Mouse (Mus musculus): ENCODE measurements around the gene Tbc1d24. TPM values are rescaled to one million over a fixed set of nuclear protein-coding genes. Genes with fewer than 3 reads are reported as not detected.

Gene Tbc1d24
- polyA plus RNA-seq, 1 experiment from 2014 or later: 9.2 TPM

DNA sequence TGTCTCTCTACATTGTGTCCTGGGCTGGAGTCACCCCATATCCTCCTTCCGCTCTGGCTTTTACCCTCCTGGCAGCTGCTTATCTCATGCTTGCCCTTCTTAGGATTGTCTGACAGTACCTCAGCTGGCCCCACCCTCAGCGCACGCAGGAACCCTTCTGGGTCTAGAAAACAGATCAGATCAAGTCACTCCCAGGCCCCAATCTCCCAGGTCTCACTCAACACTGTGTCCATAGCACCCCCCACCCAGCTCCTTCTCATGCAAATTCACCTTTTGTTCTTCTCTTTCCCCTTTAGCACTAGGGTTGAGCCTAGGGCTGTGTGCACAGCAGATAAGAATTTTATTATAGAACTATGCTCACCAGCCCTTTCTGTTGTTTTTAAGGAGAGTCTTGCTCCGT lies 2.3 kb downstream of the Tbc1d24 start:
- ChIA-PET POLR2A (no interaction called here), CTCF (no interaction called here)
- ATAC-seq: no peak
- in situ Hi-C loops (cut with MboI; ENCODE audit: low pct_unique_long_range_greater_than_20kb): no loop called here
- no peak for TF ChIP-seq CTCF (IDR thresholded peaks at IDR 0.05)
- no peak for DNase-seq (ENCODE audit: low read depth, low spot score)
- H3K27me3 ChIP-seq: no peaks in the 10 kb centered on the region

DNA sequence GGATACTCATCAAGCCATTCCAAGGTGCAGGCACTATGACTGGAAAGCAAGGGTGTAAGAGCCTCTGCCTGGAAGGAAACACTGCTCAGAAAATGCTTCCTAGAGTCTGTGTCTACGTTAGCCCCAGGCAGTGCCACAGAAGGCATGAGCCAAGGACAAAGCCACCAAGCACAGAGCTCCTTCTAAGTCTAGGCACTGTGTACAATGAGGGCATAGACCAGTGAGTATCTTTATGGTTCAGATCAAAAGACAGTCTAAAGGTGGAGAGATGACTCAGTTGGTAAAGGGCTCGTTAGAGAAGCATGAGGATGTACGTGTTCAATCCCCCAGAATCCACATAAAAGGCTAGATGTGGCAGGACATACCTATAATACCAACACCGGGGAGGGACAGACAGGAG lies 4.3 kb downstream of the Tbc1d24 start:
- in situ Hi-C loops (cut with MboI; ENCODE audit: low pct_unique_long_range_greater_than_20kb): no loop called here
- CTCF ChIA-PET: interaction anchor here (1.6 kb wide), 1 partner anchor 26 kb away, joined by 3 read pairs; no protein-coding TSS in a partner anchor
- ATAC-seq: no peak
- no peak for TF ChIP-seq CTCF (IDR thresholded peaks at IDR 0.05)
- no peak for DNase-seq (ENCODE audit: low read depth, low spot score)
- POLR2A ChIA-PET: no interaction called here
- H3K27me3 ChIP-seq: no peaks in the 10 kb centered on the region

DNA sequence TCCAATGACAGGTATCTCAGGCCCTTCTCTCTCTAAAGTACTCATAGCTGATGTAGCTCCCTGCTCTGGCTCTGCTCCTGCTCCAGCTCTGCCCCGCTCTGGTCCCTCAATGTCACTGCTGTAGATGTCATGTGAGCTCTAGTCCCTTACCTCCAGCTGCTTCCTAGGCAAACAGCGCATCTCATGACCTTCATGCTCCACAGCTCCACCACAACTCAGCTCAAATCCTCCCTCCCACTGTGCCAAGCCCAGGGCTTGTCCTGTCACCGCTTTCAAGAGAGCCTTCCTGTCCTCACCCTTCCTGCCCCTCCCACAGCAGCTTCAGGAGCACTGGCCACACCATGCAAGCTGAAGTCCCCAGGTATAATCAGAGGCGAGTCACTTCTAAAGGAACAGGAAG lies 5.6 kb downstream of the Tbc1d24 start:
- TF ChIP-seq CTCF (IDR thresholded peaks at IDR 0.05): no peak
- DNase-seq (ENCODE audit: low read depth, low spot score) (no peak), ATAC-seq (no peak)
- CTCF ChIA-PET: interaction anchor here (1.3 to 1.6 kb wide), 2 partner anchors 17 to 24 kb away, joined by 3 read pairs; no protein-coding TSS in a partner anchor
- no peaks in the 10 kb centered on the region for H3K27me3 ChIP-seq
- in situ Hi-C loops (cut with MboI; ENCODE audit: low pct_unique_long_range_greater_than_20kb): no loop called here
- POLR2A ChIA-PET: no interaction called here

DNA sequence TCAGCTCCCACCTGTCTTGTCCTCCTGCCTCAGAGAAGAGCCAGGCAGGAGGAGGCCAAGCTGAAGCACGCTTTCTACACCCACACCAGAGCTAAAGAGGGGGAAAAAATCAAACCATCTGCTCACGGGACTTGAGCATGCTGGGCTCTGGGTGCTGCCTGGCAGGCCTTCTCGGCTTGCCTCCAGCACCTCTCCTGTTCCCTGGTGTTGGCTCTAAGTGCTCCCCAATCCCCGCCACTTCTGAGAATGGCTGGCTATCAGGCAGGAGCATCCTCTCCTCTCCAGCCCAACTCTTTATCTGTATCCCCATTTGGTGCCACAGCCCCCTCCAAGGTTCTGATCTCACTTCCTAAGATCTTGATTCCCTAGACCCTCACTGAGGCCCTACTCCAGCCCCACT lies 6.1 kb downstream of the Tbc1d24 start:
- no peaks in the 10 kb centered on the region for H3K27me3 ChIP-seq
- POLR2A ChIA-PET: no interaction called here
- in situ Hi-C loops (cut with MboI; ENCODE audit: low pct_unique_long_range_greater_than_20kb): no loop called here
- CTCF ChIA-PET: interaction anchor here (1.3 to 1.6 kb wide), 2 partner anchors 16 to 24 kb away, joined by 3 read pairs; no protein-coding TSS in a partner anchor
- DNase-seq (ENCODE audit: low read depth, low spot score) (no peak), ATAC-seq (no peak)
- TF ChIP-seq CTCF (IDR thresholded peaks at IDR 0.05): no peak

DNA sequence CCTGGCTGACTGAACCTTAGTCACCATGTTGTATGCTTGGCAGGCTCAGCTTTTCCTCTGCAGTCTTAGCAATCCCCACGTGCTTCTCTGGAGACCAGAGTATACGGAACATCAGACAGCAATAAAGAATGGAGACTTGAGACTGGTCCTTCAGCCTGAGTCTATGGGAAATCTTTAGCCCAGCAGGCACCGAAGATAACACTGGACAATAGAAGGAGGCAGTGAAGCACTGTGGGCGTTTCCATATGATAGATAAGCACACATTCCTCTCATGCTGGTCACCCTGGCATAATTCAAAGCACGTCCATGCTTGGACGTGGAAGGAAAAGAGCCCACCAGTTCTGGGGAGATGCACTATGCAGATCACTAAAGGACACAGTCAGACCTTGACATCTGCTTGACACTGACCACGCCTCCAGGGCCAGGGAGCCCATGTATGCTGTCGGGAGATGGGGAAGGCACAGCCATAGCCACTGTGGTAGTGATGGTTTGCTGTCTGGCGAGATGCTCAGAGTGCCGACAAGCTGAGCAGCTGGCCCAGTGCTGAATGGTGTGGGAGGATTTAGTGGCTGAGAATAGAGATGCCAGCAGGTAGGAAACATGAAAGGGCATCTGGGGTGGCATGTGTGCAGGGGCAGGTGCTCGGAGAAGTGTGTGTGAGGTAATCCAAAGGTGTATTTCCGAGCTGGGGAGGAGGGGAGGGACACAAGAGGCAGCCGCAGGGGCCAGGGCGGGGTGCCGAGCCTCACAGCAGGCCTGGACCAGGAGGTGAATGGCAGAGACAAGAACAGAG lies 8.1 kb downstream of the Tbc1d24 start:
- CTCF ChIA-PET: no interaction called here
- no peaks in the 10 kb centered on the region for H3K27me3 ChIP-seq
- in situ Hi-C loops (cut with MboI; ENCODE audit: low pct_unique_long_range_greater_than_20kb): no loop called here
- TF ChIP-seq CTCF (IDR thresholded peaks at IDR 0.05): no peak
- DNase-seq (ENCODE audit: low read depth, low spot score) (no peak), ATAC-seq (no peak)
- POLR2A ChIA-PET: no interaction called here

DNA sequence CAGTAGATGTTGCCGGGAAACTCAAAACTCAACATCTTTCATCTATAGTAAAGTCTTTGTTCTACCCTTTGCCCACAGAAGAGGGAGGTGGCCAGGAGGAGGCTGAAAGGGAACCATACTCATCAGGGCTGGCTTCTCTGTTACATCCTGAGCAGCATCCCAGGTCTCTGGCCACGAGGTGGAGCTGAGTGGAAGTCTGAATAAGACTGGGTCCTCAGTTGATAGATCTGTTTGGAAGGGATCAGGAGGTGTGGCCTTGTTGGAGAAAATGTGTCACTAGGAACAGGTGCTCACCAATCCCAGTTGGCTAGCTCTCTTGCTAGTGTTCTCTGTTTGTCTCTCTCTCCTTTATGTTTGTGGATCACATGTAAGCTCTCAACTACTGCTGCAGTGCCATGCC lies 10.0 kb downstream of the Tbc1d24 start:
- POLR2A ChIA-PET: no interaction called here
- no peak for TF ChIP-seq CTCF (IDR thresholded peaks at IDR 0.05)
- in situ Hi-C loops (cut with MboI; ENCODE audit: low pct_unique_long_range_greater_than_20kb): no loop called here
- CTCF ChIA-PET: interaction anchor here (1.4 kb wide), 1 partner anchor 12 kb away, joined by 3 read pairs; no protein-coding TSS in a partner anchor
- no peak for DNase-seq (ENCODE audit: low read depth, low spot score)
- no peak for ATAC-seq
- no peaks in the 10 kb centered on the region for H3K27me3 ChIP-seq

DNA sequence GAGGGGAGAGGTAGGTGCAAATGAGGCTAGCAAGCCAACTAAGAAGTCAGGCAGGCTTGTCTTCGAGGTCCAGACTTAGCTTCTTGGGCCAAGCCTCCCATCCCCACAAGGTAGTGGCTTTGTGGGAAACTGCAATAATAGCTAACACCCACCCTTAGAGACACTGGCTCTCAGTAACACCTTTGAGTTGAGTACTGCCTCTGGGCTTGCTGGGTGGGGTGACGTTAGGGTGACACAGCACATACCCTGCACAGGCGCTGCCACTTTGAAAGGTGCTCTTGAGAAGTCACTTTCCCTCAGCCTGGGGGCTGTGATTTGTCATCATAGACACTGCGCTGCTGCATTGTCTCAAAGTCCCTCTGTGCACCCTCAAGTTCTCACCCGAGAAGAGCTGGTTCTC lies 11.6 kb downstream of the Tbc1d24 start:
- no peaks in the 10 kb centered on the region for H3K27me3 ChIP-seq
- DNase-seq (ENCODE audit: low read depth, low spot score) (no peak), ATAC-seq (no peak)
- POLR2A ChIA-PET: no interaction called here
- TF ChIP-seq CTCF (IDR thresholded peaks at IDR 0.05): no peak
- CTCF ChIA-PET: interaction anchor here (0.8 kb wide), 1 partner anchor 51 kb away, joined by 3 read pairs; no protein-coding TSS in a partner anchor
- in situ Hi-C loops (cut with MboI; ENCODE audit: low pct_unique_long_range_greater_than_20kb): no loop called here

DNA sequence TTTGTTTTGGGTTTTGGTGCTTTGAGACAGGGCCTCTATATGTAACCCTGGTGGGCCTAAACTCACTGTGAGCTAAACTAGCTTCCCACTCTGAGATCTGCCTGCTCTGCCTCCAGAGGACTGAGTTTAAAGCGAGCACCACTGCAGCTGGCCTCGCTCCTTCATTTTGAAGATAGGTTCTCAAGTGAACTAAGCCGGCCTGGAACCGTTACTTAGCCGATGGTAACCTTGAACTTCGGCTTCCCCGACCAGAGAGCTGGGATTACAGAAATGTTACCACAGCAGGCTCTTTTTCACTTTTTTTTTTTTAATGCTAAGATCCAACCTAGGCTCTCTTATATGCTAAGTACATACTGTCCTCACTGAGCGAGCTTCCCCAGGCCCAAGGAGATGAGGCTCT lies 12.1 kb downstream of the Tbc1d24 start:
- no peaks in the 10 kb centered on the region for H3K27me3 ChIP-seq
- ATAC-seq: no peak
- CTCF ChIA-PET: interaction anchor here (0.8 kb wide), 1 partner anchor 52 kb away, joined by 3 read pairs; no protein-coding TSS in a partner anchor
- DNase-seq (ENCODE audit: low read depth, low spot score): no peak
- no peak for TF ChIP-seq CTCF (IDR thresholded peaks at IDR 0.05)
- in situ Hi-C loops (cut with MboI; ENCODE audit: low pct_unique_long_range_greater_than_20kb): no loop called here
- POLR2A ChIA-PET: no interaction called here

DNA sequence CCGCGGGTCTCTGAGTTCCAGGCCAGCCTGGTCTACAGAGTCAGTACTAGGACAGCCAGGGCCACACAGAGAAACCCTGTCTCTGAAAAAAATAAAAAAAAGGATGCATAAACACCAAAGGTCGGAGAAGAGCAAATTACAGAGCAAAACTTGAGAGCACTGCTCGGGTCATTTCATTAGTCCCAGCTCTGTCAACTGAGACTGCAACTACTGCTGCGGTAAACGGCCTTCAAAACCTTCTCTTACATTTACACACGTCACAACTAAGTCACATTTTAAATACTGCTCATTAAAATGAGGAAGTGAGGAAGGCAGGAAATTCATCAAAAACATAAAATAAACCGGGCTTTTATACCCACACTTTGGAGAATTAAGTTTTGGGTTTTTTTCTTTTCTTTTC lies 12.5 kb downstream of the Tbc1d24 start:
- CTCF ChIA-PET: interaction anchor here (0.8 kb wide), 1 partner anchor 52 kb away, joined by 3 read pairs; no protein-coding TSS in a partner anchor
- in situ Hi-C loops (cut with MboI; ENCODE audit: low pct_unique_long_range_greater_than_20kb): no loop called here

DNA sequence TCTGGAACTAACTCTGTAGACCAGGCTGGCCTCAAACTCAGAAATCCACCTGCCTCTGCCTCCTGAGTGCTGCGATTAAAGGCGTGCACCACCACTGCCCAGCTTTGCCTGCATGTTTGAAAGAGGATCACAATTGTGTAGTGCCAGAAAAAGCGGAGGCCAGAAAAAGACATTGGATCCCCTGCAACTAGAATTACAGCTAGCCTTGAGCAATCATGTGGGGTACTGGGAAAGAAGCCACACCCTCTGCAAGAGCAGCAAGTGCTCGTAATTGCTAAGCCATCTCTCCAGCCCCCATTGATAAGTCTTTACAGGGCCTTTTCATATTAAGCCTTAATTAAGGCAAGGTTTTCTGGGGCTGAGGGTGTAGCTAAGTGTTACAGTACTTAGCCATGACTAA lies 13.9 kb downstream of the Tbc1d24 start:
- POLR2A ChIA-PET: no interaction called here
- ATAC-seq (no peak), DNase-seq (ENCODE audit: low read depth, low spot score) (no peak)
- H3K27me3 ChIP-seq: no peaks in the 10 kb centered on the region
- no peak for TF ChIP-seq CTCF (IDR thresholded peaks at IDR 0.05)
- in situ Hi-C loops (cut with MboI; ENCODE audit: low pct_unique_long_range_greater_than_20kb): no loop called here
- CTCF ChIA-PET: interaction anchor here (1.3 kb wide), 1 partner anchor 16 kb away, joined by 3 read pairs; no protein-coding TSS in a partner anchor

More for the DNA sequence above, 12.5 kb downstream of the Tbc1d24 start:
- ATAC-seq: no peak
- POLR2A ChIA-PET: no interaction called here
- TF ChIP-seq CTCF (IDR thresholded peaks at IDR 0.05): no peak
- H3K27me3 ChIP-seq: no peaks in the 10 kb centered on the region
- no peak for DNase-seq (ENCODE audit: low read depth, low spot score)

DNA sequence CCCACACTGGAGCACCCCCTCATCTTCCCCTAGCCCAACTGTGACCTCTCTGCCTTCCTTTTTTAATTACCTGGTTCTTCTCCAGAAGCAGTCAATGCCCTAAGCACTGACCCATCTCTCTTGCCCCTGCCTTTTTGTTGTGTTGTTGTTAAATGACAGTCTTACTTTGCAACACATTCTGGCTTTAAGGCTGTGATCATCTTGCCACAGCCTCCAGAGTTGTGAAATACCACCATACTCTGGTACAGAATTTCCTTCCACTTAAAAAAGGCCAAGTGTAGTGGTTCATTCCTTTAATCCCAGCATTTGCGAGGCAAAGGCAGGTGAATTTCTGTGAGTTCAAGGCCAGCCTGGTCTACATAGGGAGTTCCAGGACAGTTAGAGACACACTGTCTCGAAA lies 14.4 kb downstream of the Tbc1d24 start:
- TF ChIP-seq CTCF (IDR thresholded peaks at IDR 0.05): no peak
- DNase-seq (ENCODE audit: low read depth, low spot score): no peak
- no peaks in the 10 kb centered on the region for H3K27me3 ChIP-seq
- no peak for ATAC-seq
- in situ Hi-C loops (cut with MboI; ENCODE audit: low pct_unique_long_range_greater_than_20kb): no loop called here
- CTCF ChIA-PET: interaction anchor here (1.4 to 1.5 kb wide), 2 partner anchors 12 to 14 kb away, joined by 3 to 4 read pairs; no protein-coding TSS in a partner anchor
- POLR2A ChIA-PET: no interaction called here

All from Patski (cell line).